Mouse (Mus musculus) kidney, embryonic 16.5 days (tissue): ENCODE results near the gene Chka. TPM values are rescaled to one million over a fixed set of nuclear protein-coding genes. Genes with fewer than 3 reads are reported as not detected.

Source experiments
- ATAC-seq: fragments of 200-750 bp; cut with Nextera tagmentation; 2 replicates; pipeline ENCODE4 v1.8.0; 2017; ENCODE audit warnings: moderate TSS enrichment; ENCODE audit not compliant: low FRiP score, low TSS enrichment
- H3K27ac ChIP-seq: fragments of 300-500 bp; sonication (generic); 2 replicates; pipeline ENCODE4 v1.5.1; 2014; ENCODE audit warnings: low read length
- H3K27me3 ChIP-seq: fragments of 300-500 bp; sonication (generic); 2 replicates; pipeline ENCODE4 v1.6.1; 2014; ENCODE audit warnings: low read length, control low read depth, mixed read lengths; ENCODE audit not compliant: insufficient read depth
- H3K36me3 ChIP-seq: fragments of 300-500 bp; sonication (generic); 2 replicates; pipeline ENCODE4 v1.6.1; 2014; ENCODE audit warnings: low read length, control low read depth, mixed read lengths; ENCODE audit not compliant: insufficient read depth
- H3K4me1 ChIP-seq: fragments of 300-500 bp; sonication (generic); 2 replicates; pipeline ENCODE4 v1.6.1; 2014; ENCODE audit warnings: low read length, control low read depth, mixed read lengths; ENCODE audit not compliant: insufficient read depth
- H3K4me2 ChIP-seq: fragments of 300-500 bp; sonication (generic); replicated peaks from 2 replicates; pipeline ENCODE4 v1.6.1; 2014; ENCODE audit warnings: low read depth, low read length
- H3K4me3 ChIP-seq: fragments of 300-500 bp; sonication (generic); 2 replicates; pipeline ENCODE4 v1.5.1; 2014; ENCODE audit warnings: mild to moderate bottlenecking, low read length
- H3K9ac ChIP-seq: fragments of 300-500 bp; sonication (generic); replicated peaks from 2 replicates; pipeline ENCODE4 v1.6.1; 2014; ENCODE audit warnings: low read length
- H3K9me3 ChIP-seq: fragments of 300-500 bp; sonication (generic); 2 replicates; pipeline ENCODE4 v1.6.1; 2016; ENCODE audit warnings: low read length, control low read depth
- WGBS: fragments of 180-500 bp; shearing (Covaris S2); extraction: QIAGEN DNeasy Blood & Tissue Kit; methylation state at CpG from one replicate; pipeline ENCODE4 v1.1.7; 2014; 5-methylcytosine and 5-hydroxymethylcytosine counted together
- polyA plus RNA-seq: library from polyadenylated mRNA; unstranded; fragments of >200 nt; fragmentation: Nextera tagmentation; extraction: Ambion mirVana; gene quantifications from 2 replicates; pipeline ENCODE4 v1.2.1, GENCODE M21; 2015

The Chka gene
- polyA plus RNA-seq, 1 experiment from 2014 or later = 58.0 TPM

DNA sequence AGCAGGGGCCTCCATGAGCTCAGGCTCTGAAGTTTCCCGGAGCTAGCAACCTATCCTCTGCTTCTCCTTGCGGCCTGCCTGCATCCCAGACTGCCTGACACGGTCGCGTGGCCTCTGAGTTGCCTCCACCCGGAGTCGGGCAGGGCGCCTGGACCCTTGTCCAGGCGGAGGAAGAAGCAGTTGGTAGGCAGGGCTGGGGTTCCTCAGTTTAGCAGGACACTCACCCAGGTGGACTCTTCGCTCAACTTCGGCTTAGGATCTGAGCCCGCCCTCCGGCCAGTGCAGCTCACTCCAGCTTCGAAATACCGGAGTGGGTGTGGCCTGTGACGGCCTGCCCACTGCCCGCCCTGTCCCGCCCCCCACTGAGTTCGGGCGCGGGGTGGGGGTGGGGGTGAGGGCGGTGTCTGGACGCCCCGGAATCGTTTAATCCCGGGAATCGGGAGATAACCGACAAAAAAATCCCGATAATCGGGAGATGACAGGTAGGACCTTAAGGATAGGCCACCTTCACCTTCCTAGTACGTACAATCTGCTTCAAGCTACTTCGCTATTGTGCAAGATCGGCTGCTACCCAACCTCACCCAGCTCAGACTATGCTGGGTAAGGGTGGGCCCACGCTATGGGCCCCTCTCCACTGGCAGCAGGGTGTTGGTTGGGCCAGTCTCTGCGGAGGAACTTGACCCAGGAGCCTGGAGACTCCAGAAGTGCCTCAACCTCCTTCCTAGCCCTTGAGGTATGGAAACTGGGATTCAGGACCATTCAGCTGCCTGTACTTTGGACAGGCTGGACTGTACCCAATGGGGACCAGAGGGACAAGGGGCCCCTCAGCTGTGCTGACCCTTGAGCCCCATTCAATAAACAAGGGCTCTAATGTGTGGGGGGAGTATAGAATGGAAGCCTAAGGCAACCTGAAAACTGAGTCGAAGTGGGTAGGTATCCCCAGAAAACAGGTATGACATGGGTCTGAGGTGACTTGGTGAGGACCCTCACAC lies 55.5 kb downstream of the Chka start, which contains the start of gene Tcirg1:
Tcirg1 (minus strand) TSS at position 339 of the 992 bp plus-strand sequence.
- WGBS = 3% methylated on average over 35 of the region's 36 CpGs
- ATAC-seq = peak; percentile 88
- Histone ChIP-seq H3K4me2 (peak within 1 kb of the TSS; percentile 83), H3K4me3 (peak within 1 kb of the TSS; percentile 70), H3K4me1 (peaks cover 45% of the 10 kb centered on the region), H3K9ac (peak within 1 kb of the TSS; percentile 78), H3K9me3 (no peaks in the 10 kb centered on the region), H3K27ac (peak within 1 kb of the TSS; percentile 93), H3K27me3 (no peaks in the 10 kb centered on the region), H3K36me3 (peaks cover 48% of the 10 kb centered on the region)

DNA sequence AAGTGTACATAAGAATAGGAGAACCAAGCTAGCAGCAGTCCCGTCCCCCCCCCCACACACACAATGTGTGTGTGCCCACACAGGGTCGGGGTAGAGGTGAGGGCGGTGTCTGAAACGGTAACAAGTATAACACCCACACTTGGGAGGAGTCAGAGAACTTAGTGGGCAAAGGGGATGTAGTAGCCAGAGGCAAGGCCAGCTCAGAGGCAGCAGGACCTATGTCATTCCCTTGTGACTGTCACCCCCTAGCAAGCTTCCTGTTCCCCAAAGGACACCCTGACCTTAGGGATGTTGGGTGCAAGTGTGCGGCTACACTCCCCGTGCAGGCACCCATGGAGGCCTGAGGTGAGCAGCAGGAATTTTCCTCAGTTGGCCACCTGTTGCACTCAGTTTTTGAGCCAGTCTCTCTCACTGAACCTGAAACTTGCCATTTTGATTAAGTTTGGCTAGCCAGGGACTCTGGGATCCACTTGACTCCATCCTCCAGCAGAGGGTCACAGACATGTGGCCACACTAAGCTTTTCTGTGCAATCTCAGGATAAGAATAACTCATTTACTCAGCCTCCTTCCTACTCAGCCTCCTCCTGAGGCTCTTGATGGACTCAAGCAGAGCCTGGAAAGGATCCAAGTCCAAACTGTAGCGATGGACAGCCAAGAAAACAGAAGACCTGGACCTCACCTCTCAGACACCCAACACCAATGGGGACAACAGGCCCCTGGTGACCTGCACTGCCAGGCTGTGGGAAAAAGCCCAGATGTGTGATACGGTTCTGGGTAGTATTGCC lies 56.5 kb downstream of the Chka start:
- no peak for ATAC-seq
- 63% methylated on average over 8 of the region's 8 CpGs for WGBS
- peak overlapping the region; percentile 83 for H3K4me2 ChIP-seq
- H3K4me1 ChIP-seq = peaks cover 46% of the 10 kb centered on the region
- H3K9ac ChIP-seq = peak overlapping the region; percentile 78; the same call in 1 of the 2 replicates
- no peaks in the 10 kb centered on the region for H3K27me3 ChIP-seq
- H3K36me3 ChIP-seq = peaks cover 39% of the 10 kb centered on the region
- H3K9me3 ChIP-seq = no peaks in the 10 kb centered on the region
- no peak overlapping the region; the same call in 1 of the 2 replicates for H3K27ac ChIP-seq
- 0 out of 2 replicates have a peak overlapping the region, but pooled peaks have one; percentile 70 for H3K4me3 ChIP-seq

DNA sequence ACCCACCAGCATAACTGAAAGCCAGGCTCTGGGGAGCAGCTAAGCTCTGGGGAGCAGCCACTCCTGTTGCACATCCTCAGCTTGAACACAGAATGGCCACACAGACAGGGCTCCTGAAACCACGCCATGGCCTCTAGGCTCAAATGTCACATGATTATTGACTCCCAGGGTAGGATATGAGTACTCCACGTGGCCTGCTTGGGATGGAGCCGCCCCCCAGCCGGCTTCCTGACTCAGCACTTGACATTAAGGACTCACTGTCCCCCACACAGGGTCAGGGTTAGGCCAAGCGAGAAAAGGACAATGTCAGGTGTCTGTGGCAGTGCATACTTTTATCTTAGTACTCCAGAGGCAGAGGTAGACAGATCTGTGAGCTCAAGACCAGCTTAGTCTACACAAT lies 58.6 kb downstream of the Chka start:
- 69% methylated on average over 5 of the region's 5 CpGs for WGBS
- H3K4me1 ChIP-seq = peaks cover 40% of the 10 kb centered on the region
- H3K27ac ChIP-seq = no peak overlapping the region
- no peak overlapping the region for H3K4me2 ChIP-seq
- H3K36me3 ChIP-seq = peaks cover 29% of the 10 kb centered on the region
- no peak for ATAC-seq
- no peaks in the 10 kb centered on the region for H3K9me3 ChIP-seq
- H3K27me3 ChIP-seq = no peaks in the 10 kb centered on the region
- no peak overlapping the region for H3K9ac ChIP-seq
- H3K4me3 ChIP-seq = no peak overlapping the region

DNA sequence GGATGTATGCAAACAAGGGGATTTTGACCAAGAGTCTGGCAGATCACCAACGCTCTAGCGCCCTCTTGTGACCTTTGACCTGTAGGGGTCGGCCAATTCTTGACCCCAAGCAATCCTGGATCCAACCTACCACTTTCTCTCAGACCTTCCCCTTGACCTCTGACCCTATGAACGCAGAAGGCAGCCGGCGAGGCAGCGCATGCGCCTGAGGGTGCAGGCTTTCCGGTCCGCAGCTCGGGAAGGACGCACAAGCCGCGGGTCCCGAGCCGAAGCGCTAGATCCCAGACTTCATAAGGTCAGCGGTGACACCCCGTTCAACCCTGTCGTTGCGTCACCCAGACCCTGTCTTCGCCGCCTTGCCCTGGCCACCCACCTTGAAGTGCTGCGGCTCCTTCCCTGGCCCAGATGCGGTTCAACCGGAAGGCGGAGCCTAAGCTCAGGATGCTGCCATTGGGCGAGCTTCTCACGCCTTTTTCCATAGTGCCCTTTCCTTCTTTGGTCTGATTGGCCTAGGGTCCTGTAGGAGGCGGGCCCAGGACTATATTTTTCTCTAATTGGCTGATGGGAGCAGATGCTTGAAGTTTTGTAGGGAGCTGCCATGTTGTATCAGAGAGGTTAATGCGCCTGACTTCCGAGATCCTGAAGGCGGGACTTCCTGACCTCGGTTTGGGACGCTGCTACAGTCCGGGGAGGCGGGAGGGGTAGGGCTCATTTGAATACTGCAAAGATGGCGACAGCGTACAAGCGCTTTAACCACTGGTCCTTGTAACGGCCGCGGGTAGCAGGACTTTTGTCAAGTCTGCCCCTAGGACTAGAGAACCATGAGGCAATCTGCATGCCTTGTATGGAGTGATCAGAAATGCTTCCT lies 61.0 kb downstream of the Chka start, which contains the start of gene Ndufs8:
Ndufs8 (minus strand) TSS at position 438 of the 868 bp plus-strand sequence.
- Histone ChIP-seq H3K4me1 (peaks cover 21% of the 10 kb centered on the region), H3K4me3 (peak within 1 kb of the TSS; percentile 72), H3K4me2 (peak within 1 kb of the TSS; percentile 80), H3K27ac (peak within 1 kb of the TSS; percentile 88), H3K9me3 (no peaks in the 10 kb centered on the region), H3K9ac (peak within 1 kb of the TSS; percentile 80), H3K36me3 (peaks cover 29% of the 10 kb centered on the region), H3K27me3 (no peaks in the 10 kb centered on the region)
- peak; percentile 98 for ATAC-seq
- WGBS = under 1% methylated on average over 43 of the region's 43 CpGs

DNA sequence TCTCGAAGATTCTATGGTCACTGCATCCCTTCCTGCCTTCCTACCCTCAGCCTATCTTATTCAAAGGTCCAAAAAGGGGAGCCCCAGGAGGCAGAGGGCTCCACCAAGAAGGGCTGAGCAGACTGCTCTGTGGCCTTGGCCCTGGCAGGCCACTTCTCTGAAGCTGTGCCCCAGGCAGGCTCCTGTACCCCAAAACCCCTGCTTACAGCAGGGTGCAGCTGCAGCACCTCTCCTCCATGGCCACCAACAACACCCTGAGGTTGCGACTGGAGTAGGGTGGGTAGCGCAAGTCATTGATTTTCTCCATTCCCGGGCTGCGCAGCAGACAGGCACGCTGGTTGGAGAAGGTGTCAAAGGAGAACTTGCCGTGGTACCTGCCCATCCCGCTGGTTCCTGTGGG lies 62.1 kb downstream of the Chka start:
- Histone ChIP-seq H3K27ac (peak overlapping the region; percentile 75; the same call in 1 of the 2 replicates), H3K4me2 (peak overlapping the region; percentile 80), H3K9ac (peak overlapping the region; percentile 66), H3K27me3 (no peaks in the 10 kb centered on the region), H3K4me3 (peak overlapping the region; percentile 54), H3K4me1 (peaks cover 18% of the 10 kb centered on the region), H3K36me3 (peaks cover 24% of the 10 kb centered on the region), H3K9me3 (no peaks in the 10 kb centered on the region)
- WGBS = 84% methylated on average over 8 of the region's 8 CpGs
- no peak for ATAC-seq

DNA sequence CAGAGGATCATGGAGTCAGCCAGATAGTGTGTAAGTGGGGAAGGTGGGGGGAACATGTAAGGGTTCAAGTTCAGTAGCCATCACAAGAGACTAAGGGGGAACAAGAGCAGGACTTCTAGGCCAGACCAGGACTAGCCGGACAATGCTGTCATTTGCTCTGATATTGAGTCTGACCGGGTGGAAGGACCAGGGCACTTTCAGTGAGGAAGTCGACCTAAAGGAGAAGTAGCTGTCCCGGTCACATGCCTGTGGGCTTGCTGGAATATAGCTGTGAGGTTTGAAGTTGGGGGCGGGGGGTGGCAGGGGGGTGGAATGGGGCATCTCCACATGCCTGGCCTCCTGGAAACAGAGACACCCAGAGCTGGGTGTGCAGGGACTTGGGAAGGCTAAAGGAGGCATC lies 63.0 kb downstream of the Chka start:
- no peak overlapping the region for H3K27ac ChIP-seq
- H3K4me2 ChIP-seq = no peak overlapping the region

DNA sequence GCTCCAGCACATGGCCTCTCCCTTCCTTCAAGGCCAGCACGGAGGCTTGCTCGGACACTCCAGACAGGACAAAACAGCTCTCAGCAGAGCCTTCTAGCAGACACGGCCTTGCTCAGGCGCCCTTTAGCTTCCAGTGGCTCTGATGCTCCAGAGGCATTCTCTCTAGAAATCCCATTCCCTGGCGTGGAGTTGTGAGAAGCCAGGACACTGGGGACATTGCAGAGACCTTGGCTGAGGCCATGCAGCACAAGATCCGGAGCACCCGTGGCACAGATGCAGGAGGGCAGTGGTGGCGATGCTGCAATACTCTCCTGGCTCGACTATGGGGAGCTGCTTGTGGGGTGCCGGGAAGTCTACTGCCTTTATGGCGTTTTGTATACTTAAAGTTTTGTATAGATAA lies 65.2 kb downstream of the Chka start:
- 74% methylated on average over 11 of the region's 11 CpGs for WGBS
- Histone ChIP-seq H3K9me3 (no peaks in the 10 kb centered on the region), H3K4me3 (no peak overlapping the region), H3K27me3 (no peaks in the 10 kb centered on the region), H3K36me3 (no peaks in the 10 kb centered on the region), H3K27ac (no peak overlapping the region), H3K9ac (no peak overlapping the region), H3K4me2 (no peak overlapping the region), H3K4me1 (peaks cover 14% of the 10 kb centered on the region)
- ATAC-seq = no peak

More for the DNA sequence above, 63.0 kb downstream of the Chka start:
- Histone ChIP-seq H3K9me3 (no peaks in the 10 kb centered on the region), H3K4me1 (peaks cover 18% of the 10 kb centered on the region), H3K27me3 (no peaks in the 10 kb centered on the region), H3K4me3 (no peak overlapping the region), H3K36me3 (peaks cover 16% of the 10 kb centered on the region), H3K9ac (no peak overlapping the region)
- no peak for ATAC-seq
- 91% methylated on average over 5 of the region's 5 CpGs for WGBS

DNA sequence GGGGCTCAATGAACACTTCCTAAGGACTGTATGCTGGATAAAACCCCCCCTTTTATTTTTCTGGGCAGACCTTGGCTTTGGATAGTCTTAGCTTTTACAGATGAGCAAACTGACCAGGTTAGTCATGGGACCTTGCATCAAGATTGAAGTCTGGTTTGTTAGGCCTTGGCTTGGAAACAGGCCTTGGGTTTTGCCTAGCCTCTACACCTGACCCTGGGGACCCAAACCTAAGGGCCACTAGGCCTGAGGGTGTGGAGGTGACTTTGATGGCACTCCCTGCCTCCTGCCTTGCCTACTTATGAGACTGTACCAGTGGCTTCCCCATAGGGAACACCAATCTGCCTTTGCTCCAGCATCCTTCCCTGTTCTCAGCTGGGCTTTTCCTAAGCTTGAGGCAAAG lies 68.4 kb downstream of the Chka start:
- no peak overlapping the region for H3K9ac ChIP-seq
- H3K4me3 ChIP-seq = no peak overlapping the region
- H3K27ac ChIP-seq = no peak overlapping the region
- ATAC-seq = no peak
- peaks cover 12% of the 10 kb centered on the region for H3K4me1 ChIP-seq
- no peaks in the 10 kb centered on the region for H3K36me3 ChIP-seq
- no peaks in the 10 kb centered on the region for H3K9me3 ChIP-seq
- H3K4me2 ChIP-seq = no peak overlapping the region
- H3K27me3 ChIP-seq = no peaks in the 10 kb centered on the region
